Mouse (Mus musculus) spleen, postnatal 36 days (tissue): ENCODE data around the gene Aup1.

Source experiments
- DNase-seq, 2 experiments: peaks; one replicate each; pipeline ENCODE4 v3.0.0; 2022; ENCODE audit warnings: low spot score in 2 of 2, mixed read lengths in 1 of 2

Gene Aup1

DNA sequence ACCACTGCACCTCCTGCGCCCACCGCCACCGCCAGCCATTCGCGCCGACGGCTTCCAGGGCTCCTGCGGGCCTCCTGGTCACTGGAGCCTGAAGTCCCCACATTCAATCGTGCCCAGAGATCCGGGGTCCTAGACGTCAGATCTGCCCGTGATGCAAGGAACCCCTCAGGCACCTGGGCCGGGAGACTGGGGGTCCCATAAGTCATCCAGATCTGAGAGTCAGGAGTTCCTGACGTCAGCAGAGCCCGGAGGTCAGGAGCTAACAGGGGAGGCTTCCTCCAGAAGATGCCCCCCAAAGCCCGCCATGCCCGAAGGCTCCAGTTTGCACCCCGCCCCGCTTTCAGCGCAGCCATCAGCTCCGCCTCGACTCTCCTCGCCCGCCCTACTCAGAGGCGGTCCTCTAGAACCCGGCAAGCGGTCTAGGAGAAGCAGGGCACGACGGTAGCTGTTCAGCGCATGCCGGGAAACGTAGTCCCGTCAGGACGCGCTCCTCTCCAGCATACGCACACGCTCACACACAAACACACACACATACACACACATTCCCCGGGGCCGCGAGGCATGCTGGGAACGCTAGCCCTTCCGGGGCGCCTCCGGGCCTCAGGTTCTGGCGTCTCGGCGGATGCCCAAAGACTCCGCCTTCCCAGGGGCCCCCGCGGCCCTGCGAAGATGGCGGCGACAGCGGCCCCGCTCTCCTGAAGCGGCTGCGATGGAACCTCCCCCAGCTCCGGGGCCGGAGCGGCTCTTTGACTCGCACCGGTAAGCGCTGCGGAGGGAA is at the start of gene Aup1:
TSS of gene Aup1 (plus strand) at position 448 of the 778 bp plus-strand sequence.
- peak; percentile 98 to 99 for DNase-seq

DNA sequence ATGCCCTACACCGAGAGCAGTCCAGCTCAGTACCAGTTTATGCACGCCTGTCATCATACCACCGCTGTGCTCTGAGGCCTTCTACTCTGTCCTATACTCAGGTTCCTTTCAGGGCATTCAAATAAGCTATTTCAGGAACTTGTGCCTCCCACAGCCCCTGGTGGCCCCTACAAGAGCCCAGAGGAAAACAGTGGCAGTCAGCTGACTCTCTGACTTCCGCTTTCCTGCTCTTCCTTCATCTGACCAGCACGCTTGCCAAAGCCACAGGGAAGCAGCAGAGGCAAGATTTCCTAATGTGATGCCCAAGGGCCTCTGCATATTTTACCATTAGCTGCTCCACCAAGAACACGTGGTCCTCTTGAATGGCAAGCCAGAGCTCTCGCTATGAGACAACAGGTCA is 49.4 kb upstream of the Aup1 start:
- DNase-seq, result peak; percentile 80 to 83

DNA sequence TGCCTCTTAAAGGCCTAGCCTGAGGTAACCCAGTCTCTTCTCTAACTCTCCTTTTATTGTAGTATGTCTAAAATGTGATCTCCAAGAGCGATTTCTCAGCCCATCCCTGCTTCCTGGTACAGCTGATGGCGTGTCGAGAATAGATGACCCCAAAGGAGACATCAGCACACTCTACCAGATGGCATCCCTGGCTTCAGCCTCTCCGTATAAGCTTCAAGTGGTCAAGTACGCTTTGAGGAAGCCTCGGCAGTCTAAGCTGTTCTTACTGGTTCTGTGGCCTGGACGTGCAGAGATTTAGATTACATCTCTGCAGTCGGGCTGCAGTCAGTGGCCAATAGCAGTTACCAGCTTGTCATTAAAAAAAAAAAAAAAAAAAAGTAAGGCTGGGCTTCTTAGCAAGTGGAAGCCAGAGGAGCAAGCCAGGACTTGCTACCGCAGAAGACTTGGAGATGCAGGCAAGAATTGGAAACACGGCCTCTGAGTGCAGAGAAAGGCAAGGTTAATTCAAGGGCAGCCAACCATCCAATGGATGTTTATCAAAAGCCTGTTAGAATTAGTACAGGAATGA is 48.8 kb upstream of the Aup1 start:
- no peak for DNase-seq

DNA sequence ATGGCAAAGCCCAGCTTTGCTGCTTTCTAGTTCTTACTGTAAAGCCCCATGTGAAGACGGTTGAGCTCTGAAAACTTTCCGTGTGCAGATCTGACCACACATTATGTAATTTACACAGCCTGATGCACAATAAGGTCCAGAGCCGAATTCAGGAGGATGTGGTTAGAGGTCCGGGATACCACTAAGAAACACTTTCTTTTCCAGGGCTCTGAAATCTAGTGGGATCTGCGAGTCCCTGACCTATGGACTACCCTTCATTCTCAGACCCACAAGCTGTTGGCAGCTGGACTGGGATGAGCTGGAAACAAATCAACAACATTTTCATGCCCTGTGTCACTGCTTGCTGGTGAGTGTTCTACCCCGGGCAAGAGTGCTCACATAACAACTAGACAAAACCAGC is 48.2 kb upstream of the Aup1 start:
- no peak for DNase-seq

DNA sequence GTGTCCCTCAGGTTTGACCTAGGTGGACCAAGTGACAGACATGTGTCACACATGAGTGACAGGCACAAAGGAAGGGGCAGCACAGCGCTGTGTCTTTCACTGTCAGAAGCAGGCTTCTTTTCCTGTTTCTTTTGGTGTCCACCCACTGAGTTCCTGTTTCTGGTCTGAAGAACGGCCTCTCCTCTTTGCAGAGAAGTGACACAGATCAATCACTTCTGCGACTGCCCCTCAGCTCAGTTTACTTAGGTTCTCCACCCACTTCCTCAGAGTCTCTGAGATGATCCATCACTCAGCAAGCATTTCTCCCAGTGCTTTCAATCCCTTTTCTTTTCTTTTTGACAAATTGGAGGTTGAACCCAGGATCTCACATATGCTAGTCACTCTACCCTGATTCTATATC is 45.7 kb upstream of the Aup1 start:
- peak; percentile 65 to 67 for DNase-seq

DNA sequence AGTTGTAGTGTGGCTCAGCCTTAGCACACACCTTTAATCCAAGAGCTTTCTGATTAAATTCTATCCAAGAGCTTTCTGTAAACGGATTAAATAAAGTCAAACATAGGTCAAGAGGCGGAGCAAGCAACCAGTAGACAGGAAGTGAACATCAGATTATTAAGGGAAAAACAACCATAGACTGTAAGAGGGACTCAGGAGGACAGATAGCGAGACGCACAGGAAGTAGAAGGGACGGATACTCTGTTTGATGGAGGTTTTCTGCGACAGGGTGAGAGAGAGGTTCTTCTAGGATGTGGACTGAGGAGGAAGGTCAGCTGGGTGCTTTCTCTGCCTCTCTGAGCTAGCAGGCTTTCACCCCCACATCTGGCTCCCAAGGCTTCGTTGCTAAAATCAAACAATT is 44.3 kb upstream of the Aup1 start:
- DNase-seq, result peak in 1 of 2 experiments; percentile 42

DNA sequence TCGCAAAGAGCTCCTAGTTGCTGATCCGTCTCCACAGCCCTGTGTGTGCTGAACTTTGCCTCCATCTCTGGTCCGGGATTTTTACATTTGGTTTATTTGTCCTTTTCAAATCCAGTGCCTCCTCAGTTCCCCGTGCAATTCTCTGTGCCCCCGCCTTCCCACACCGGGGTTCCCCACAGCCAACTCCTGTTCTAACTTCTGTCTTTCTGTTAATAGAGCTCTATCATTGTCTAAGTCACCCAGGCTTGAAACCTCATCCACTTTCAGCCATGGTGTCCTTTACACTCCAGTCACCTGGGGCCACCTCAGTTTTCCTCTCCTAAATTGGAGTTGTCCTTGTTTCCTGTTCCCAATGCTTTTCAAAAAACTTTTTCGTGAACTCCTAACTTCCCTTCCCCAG is 43.1 kb upstream of the Aup1 start:
- peak; percentile 40 to 46 for DNase-seq

DNA sequence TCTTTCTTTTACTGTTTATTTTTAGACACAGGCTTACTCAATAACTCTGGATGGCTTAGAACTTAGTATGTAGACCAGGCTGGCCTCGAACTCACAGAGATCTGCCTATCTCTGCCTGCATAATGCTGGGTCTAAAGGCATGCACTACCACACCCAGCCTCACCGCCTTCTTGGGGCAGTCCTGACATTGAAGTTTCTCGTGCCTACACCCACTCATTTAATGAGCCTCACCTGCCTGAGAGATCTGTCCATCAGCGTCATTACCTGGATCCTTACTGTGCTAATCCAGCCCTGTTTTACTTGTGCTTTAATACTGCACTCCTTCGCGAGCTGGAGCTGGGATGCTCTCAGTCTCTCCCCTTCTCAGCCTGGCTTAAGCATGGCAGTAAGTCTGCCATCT is 42.6 kb upstream of the Aup1 start:
- no peak for DNase-seq

DNA sequence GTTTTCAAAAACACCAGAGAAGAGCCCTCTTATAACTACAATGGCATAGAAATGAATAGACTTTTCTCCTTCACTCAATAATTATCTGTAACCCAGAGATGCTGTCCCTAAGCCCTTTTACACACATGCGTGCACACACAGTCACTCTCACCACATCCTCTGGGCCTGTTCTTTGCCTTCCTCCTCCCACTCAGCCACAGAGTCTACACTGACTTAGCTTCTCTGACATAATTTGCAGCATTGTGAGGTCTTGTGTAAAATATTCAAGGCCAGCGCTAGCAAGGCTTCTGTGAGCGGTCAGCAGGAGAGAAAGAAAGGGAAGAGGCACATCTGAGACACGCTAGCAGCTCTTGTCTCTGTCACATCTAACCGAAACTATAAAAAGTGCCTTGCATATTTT is 40.9 kb upstream of the Aup1 start:
- DNase-seq, result peak; percentile 67

DNA sequence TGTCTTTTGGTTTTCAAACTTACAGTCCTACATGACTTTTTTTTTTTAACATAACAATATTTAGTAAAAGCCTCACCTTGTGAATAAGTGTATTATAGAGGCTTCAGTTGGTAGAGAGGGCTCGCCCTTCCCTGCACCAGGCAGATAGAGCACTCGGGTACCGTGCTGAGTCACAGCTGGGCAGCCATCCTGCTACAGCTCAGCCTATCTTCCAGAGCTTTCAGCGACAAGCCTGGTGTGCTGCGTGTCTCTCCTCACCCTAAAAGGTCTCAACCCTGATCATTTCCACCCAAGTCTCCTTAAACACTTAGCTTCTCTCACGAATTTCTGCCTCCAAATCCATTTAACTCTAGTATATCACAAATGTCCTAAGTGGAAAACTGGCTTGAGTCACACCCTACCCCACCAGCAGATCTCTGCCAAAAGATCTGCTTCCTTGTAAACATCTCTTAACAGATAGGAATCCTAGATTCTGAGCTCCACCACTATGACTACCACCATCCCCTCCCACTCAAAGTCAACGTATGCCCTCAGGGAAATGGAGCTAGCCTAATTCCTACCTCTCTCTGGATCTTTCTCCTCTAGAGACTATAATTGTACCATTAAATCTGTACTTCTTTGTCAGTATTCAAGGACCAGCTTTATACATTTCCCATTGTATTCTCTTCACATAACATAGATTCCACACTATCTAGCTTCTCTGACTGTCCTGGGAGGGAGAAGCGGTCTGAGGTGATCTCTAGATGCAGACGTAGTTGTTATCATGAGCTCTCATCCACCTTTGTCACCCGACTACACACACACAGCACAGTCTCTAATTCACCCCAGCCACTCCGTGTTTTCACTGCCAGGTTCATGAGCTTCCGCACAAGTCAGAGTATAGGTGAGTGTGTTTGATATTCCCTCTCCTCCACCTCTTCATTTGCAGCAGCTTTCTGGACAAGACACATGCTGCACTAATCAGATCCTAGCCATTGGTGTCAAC is 39.5 kb upstream of the Aup1 start:
- peak; percentile 54 to 73 for DNase-seq

DNA sequence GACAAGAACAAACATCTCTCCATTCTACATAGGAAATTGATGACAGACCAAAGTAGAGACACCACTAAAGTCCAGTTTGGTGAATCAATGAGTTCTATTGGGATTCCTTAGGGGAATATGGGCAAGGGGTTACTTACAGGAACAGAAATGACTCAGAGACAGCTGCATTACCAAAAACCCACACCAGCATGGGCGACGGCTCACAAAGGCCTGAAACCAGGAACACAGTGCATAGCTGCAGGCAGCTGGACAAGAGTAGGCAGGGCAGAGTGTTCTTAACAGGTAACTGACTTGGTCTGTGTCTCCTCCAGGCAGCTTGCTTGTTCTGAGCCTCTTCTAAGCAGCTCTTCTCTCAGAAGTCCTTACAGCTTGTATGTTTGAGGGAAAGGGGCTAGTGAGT is 38.6 kb upstream of the Aup1 start:
- no peak for DNase-seq

DNA sequence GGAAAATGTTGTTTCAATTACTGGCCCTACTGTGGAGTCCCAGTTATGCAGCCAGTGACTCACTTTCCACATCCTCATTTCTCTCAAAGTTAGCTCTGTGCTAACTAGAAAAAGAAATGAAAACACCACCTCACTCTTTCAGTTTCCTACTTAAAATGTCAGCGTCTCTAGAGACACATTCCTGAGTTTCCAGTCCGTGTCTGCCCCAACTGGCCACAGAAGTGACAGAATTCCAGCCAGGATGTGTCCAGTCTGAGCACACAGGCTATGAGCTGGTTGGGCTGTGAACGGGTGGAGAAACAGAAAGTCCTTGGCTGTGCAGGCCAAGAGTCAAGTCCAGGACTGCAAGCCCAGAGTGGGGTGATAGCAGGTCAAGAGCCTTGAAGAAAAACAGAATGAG is 37.1 kb upstream of the Aup1 start:
- DNase-seq, result no peak

DNA sequence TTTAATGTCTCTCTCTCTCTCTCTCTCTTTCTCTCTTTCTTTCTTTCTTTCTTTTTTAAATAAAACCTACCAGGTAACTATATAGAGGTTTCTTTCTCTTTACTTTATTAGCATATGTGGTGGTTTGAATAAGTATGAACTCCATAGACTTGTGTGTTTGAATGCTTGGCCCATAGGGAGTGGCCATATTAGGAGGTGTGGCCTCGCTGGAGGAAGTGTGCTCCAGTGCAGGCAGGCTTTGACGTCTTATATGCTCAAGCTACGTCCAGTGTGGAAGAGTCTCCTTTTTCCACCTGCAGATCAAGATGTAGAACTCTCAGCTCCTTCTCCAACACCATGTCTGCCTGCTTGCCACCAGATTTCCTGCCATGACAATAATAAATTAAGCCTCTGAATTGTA is 35.3 kb upstream of the Aup1 start:
- DNase-seq, result no peak

DNA sequence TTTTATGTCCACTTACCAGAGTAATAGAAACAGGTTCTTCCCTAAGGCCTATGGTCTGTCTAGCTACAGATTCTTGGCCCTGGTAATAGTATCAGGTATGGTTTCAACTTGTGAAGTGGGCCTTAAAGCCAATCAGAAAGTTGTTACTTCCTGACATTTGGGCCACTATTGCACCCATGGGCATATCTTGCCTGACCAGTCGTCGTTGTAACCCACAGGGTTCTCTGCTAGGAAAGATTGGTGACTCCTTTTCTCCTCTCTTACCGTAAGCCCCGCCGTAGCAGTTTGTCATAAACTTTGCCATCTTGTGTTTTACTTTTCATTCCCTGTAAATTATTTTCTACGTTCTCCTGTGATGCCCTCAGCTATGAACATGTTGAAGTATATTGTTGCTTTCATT is 34.2 kb upstream of the Aup1 start:
- DNase-seq, result peak in 1 of 2 experiments; percentile 54

DNA sequence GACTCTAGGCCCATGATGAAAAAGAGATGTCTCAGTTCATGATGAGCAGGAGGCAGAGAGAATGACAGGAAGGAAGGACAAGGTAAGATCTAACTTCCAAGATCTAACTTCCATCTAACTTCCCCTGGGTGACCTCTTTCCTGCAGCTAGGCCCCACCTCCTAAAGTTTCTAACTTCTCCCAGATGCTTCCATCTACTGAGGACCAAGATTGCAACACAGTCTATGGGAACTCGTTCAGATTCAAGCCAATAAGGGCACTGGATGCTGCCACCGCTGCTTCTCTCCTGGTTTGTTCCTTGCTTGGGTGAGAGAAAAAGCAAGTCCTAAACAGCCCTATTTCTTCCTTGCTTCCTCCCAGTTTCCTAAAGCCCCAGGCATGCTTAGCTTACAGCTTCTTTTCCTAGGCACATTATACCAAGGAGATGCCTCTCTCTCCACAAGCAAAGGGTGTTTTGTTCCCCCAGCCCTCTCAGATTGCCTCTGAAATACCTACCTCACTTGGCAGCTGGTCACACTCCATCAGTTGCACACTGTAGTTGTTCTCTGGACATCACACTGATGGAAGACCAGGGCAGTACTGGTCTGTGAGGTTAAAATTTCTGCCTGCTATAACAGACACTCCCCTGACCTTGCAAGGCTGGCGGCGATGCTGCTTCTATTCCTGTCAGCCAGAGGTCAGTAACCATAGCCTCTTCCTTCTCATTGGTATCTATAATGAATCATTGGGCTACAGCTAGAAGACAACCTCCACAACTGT is 33.3 kb upstream of the Aup1 start:
- DNase-seq, result no peak

DNA sequence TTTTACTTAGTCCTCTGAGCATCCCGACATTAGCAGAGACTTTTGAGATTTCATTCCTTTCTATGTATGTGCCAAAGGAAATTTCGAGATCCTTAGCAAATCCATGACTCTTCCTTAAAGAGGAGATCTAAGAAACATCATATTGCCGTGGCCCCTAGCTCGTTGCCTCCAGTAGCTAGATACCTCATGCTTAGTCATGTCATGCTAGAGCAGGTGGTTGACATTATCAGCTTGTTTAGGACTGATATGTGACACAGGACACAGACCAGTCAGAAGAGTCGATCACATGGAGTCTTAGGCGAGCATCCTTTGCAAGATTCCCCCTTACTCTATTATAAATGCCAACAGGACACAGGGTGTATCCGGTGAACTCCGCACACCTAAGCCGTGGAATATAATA is 31.3 kb upstream of the Aup1 start:
- no peak for DNase-seq

DNA sequence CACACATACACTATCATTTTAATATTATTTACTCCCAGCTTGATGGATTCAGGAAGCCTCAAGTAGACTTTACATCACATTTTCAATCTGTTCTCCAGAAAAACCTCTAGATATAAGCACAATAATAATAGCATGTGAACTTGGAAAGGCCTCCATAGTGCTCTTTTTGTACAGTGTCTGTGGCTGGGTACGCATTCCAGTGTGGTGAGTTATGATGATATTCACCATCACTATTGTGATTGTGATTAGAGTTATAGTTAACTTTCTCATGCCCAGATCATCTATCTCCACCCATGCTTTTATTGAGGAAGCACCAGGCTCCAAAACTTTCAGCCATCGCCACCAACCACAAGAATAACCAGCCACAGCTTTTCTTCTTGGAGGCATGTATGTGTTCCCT is 30.5 kb upstream of the Aup1 start:
- no peak for DNase-seq

DNA sequence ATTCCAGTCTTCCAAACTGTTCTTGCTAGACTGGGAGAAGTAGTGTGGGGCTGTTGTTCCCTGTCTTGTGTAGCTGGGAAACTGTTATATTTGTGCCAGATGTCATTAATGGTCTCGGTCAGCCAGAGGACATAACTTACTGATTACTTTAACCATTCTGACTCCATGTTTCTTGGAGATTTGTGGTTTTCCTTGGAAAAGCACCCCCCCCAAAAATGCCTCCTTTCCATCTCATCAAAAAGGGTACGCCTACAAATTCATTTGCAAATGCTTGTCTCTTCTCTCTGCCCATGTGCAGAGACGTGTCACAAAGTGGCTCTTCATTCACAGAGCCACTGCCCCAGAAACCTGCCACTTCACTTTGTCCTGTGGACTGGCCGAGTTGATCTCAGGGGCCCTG is 29.9 kb upstream of the Aup1 start:
- DNase-seq, result no peak

DNA sequence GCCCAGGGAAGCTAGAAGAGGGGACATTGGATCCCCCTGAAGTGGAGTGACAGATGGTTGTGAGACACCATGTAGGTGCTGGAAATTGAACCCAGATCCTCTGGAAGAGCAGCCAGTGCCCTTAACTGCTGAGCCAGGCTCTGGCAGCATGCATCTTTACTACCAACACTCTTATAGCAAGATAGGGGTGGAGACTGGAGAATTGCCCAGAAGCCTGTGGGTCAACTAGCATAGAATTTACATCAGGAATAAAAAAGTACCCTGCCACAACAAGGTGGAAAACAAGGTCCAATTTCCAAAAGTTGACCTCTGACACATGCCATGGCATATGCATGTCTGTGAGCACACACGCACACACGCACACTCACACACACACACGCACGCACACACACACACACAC is 29.1 kb upstream of the Aup1 start:
- DNase-seq, result no peak

DNA sequence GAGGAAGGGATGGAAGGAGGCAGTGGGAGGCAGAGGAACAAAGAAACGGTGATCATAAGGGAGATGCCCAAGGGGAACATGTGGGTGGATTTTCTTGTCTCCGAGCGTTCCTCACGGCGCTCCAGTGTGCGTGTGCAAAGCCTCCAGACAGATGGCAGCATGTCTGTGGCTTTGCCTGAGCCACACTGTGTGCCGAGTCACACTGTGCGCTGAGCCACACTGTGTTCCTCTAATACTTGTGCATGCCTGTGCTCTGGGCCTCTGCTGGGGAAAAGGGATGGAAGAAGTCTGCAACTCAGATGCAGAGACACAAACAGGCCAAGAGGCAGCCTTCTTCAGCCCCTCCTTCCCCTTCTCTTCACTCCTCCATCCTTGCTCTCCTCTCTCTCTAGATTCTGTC is 27.0 kb upstream of the Aup1 start:
- DNase-seq, result no peak

DNA sequence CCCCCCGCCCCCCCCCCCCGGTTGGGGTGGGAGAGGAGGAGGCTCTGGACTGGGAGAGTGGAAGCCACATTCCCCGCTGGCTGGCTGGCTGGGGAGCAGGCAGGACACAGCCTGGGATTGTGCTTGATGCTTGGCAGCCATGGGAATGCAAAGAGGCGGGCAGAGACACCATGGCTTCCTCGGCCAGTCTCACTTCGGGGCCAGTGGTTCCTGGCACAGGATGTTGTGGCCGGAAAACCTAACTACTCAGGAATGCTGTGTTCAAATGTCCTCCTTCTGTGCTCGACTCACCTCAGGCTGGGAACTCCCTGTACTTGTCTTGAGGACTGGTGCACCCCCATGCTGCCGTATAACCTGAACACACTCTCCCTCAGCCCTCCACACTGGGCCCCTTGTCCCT is 26.6 kb upstream of the Aup1 start:
- DNase-seq, result no peak

DNA sequence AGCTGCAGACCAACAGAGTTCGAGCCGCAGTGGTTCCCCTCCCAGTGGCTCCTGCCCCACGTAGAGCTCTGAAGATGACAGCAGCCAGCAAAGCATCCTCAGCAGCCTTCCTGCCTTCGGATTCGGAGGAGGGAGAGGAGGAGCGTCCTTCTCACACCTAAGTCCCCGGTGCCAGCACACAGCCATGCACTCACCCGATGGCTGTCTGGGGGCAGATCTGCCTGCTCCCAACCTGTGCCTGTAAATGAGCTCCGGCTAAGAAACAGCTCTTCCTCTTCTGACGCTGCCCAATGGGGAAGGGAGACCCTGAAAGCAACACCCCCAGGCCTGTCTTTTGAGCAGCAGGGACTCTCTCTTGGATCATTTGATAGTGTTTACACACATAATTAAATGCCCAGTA is 24.5 kb upstream of the Aup1 start:
- no peak for DNase-seq
